Mouse (Mus musculus) small intestine, adult 2 months (tissue): ENCODE data around the gene Pdcl2.

Source experiments
- CTCF ChIP-seq: fragments of 200-500 bp; IDR thresholded peaks from 2 replicates; pipeline ENCODE4 v1.5.1; 2012; ENCODE audit warnings: low read depth, mild to moderate bottlenecking, control low read depth, inconsistent platforms, low read length, moderate library complexity, mixed read lengths; ENCODE audit not compliant: insufficient replicate concordance, insufficient read length; ENCODE audit errors: extremely low read depth
- POLR2A ChIP-seq: fragments of 200-500 bp; IDR thresholded peaks from 2 replicates; pipeline ENCODE4 v1.6.1; 2012; ENCODE audit warnings: low read depth, mild to moderate bottlenecking, control low read depth, inconsistent platforms, low read length, moderate library complexity

DNA sequence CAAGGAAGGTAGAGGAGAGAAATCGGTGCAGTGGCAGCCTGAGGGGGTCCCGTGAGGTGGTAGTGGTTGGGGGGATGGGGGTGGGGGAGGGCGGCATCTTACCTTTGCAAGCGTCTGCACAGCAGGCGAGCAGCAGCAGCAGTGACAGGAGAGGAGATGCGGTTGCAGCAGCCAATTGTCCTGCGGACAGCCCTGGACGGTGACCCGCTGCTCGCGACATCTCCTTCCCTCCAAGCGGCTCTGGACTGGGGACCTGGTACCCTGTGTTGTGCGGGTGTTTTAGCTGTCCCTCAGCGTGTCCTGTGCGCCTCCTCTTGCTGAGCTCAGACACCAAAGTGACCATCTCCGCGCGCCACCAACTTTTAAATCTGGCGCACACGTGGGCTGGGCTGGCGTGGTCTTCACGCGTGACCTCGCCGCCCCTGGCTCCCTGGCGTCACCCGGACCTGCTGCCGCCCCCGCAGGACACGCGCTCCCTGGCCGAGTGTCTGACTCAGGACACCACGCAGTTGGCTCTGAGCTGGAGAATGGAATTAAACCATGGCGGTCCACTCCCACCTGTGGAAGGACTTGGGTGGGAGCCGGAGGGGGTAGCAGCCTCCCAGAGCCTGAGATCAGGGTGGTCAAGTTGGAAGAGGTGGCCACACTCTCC is 32.6 kb upstream of the Pdcl2 start, which contains the start of gene Nmu:
- TF ChIP-seq CTCF: no peak
- no peak for TF ChIP-seq POLR2A
